Mouse (Mus musculus): Measurements from ENCODE around the gene Rph3al. TPM values are rescaled to one million over a fixed set of nuclear protein-coding genes. Genes with fewer than 3 reads are reported as not detected.

Rph3al gene
- total RNA-seq, 4 experiments from 2014 or later = 6.8 to 13.9 (median 7.5) TPM

DNA sequence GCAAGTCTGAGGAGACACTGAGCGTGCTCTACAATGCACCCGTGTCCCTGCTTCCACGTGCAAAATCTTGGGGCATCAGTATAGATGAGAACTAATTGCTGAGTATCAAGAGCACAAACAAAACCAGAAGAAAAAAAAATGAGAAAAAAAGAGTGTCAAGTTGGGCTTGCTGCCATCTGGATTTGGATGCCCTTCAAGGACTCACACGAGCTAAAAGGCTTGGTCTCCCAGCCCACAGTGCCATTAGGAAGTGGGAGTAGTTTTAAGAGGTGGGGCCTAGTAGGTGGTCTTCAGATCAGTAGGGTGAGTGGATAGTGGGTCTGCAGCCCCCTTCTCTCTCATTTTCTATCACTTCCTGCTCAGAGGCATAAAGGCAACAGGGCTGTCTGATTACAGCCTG, 75.8 kb downstream of the Rph3al start:
- no peak for DNase-seq (ENCODE audit: low spot score)

- no peak for DNase-seq (ENCODE audit: low spot score)
These were observed 76.6 kb downstream of the Rph3al start for GRCm38 (mm10) chr11:75861653-75862052.

DNA sequence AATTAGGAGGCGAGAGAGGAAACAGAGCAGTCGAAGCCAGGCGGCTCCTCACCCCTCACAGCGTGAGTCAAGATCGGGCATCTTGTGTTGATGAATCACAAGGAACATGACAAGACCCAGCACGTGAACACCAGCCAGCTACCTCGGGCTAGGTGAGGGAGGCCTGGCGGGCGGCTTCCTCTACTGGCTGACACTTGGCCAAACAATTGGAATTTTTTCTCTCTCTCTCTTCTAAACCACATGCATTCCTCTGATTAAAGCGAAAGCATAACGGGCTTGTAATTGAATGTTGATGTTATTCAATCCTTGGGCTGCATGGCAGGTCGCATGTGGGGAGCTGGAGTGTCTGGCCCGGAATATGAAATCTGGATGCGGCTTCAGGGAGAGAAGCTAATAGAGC, 77.0 kb downstream of the Rph3al start:
- no peak for DNase-seq (ENCODE audit: low spot score)

GRCm38 (mm10) chr11:75859460-75859859, 78.8 kb downstream of the Rph3al start:
- no peak for DNase-seq (ENCODE audit: low spot score)

DNA sequence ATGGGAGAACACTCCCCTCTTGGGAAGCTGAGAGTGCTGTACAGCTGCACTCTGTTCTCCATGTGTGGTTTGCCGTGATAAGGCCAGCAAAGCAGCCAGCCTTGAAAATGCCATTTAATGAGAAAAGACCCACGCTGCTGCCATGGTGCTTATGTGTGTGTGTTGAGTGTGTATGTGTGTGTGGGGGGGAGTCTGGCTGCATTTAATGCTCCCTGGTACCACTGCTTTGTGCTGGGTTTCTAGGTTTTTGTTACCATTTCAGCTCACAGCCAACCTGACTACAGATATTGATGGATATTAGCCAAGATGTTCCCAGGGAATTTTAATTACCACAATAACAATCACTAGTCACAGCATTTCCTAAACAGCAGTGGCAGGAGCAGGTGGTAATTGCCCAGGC, 79.3 kb downstream of the Rph3al start:
- DNase-seq (ENCODE audit: low spot score) = no peak

GRCm38 (mm10) chr11:75857781-75858180, 80.4 kb downstream of the Rph3al start:
- no peak for DNase-seq (ENCODE audit: low spot score)

- DNase-seq (ENCODE audit: low spot score) = no peak
These were observed 83.9 kb downstream of the Rph3al start for GRCm38 (mm10) chr11:75854327-75854726.

GRCm38 (mm10) chr11:75853067-75853636, 85.1 kb downstream of the Rph3al start:
- no peak for DNase-seq (ENCODE audit: low spot score)

DNA sequence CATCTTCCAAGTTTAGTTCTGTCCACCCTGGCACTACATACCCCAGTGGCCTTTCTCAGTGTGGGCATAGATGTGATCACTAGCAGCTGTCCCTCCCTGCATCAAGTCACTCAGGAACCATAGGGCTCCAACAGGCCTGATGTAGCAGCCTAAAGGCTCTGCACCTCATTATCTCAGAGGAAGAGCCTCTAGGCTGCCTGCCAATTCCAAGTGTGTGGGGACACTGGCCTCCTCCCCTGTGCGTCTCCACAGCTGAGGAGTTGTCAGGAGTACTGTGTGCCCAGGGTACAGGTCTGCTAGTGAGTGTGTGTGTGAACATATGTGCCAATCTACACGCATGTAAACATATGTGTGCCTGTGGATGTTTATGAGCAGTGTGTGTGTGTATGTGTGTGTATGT, 85.7 kb downstream of the Rph3al start:
- DNase-seq (ENCODE audit: low spot score) = no peak

DNA sequence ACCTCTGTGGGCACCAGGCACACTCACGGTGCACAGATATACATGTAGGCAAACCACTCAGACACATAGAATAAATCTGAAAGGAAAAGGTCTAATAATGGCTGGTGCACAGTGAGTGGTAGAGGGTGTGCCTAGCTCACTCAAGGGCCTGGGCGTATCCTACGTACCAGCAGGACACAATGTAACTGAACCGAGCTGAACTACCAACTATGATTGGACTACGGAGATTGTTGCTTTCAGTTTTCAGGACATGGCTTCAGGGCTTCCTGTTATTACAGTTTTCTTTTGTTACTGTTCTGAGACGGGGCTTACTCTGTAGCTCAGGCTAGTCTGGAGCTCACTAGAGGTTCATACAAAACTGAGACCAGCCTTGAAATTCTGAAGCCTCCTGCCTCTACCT, 88.7 kb downstream of the Rph3al start:
- no peak for DNase-seq (ENCODE audit: low spot score)

GRCm38 (mm10) chr11:75846589-75846988, 91.6 kb downstream of the Rph3al start:
- DNase-seq (ENCODE audit: low spot score) = no peak

DNA sequence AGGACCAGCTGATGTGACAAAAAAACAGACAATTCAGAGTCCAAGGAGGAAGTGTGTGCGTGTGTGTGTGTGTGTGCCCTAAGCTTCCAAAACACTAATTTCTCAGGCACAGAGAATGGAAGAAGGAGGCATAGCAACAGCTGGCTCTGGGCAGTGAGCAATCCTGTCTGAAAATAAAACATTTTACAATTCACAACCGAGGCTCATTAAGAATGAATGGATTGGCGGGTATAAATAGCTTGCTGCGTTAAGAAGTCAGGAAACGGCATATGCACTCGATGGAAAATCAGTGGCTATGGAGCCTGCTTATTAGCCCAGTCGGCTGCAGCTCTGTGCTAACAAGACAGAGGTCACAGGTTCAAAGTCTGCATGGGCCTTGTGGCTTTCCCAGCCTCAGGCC, 92.6 kb downstream of the Rph3al start:
- no peak for DNase-seq (ENCODE audit: low spot score)

GRCm38 (mm10) chr11:75842904-75843619, 95.2 kb downstream of the Rph3al start:
- DNase-seq (ENCODE audit: low spot score) = no peak

DNA sequence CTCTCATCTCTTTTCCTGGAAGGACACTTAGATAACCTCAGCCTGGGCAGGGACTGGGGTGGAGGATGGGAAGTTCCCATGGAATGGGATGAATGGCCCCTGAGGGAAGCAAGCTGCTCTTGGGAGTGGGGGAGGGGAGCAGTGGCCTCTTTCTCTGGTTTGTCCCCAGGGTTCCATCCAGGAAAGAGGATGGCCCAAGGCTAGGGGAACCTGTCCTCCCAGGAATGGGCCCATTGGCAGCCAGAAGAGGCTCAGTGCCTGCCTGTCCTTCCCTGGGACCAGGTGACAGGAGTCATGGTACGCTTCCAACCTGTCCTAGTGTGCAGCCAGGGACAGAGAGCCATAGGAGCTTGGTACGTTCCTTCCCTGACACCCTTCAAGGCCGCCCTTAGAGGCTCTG, 96.7 kb downstream of the Rph3al start:
- no peak for DNase-seq (ENCODE audit: low spot score)

- DNase-seq (ENCODE audit: low spot score) = no peak
These were observed 98.4 kb downstream of the Rph3al start for GRCm38 (mm10) chr11:75839536-75840430.

GRCm38 (mm10) chr11:75838861-75839426, 99.3 kb downstream of the Rph3al start:
- no peak for DNase-seq (ENCODE audit: low spot score)

DNA sequence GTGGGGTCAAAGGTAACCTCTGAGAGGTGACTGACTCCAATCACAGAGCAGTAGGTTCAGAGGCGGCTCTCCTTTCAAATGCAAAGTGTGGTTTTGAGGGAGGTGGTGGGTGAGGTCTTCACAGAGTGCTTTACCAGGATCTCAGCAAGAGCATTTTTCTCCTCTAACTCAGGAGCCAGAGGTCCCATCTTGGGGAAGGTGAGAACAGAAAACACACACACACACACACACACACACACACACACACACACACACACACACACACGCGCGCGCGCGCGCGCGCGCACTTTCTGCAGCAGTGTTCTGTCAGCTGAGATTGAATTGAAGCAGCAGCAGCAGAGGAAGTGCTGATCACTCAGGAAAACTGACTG, 102.0 kb downstream of the Rph3al start:
- no peak for DNase-seq (ENCODE audit: low spot score)

DNA sequence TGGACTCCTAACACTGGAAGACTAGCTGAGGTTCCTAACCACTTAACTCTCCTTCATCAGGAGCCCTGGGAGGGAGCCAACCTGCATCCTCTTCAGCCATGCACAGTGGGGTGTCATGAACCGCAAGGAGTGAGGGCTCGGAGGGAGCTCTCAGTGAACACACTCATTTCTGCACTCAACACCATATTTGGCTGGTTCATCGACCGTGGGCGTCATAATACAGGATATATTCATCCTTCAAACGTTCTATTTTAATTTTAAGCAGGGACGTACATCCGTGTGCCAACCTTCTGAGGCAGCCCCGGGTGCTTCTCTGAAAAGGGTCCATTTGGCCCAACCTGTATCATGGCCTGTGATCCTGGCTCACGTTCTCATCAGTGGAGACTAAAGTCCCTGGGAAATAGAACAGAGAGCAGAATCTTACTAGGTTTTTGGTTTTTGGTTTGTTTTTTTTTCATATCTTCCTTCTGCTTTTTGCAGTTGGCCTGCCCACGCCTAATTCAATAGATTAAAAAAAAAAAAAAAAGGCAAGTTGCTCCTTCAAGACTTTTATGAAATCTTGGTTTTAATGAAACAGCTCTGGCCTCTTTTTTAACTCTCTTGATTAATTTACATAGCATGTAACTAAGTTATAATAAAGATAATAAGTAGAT, 102.5 kb downstream of the Rph3al start:
- DNase-seq (ENCODE audit: low spot score) = no peak

GRCm38 (mm10) chr11:75833081-75833480, 105.1 kb downstream of the Rph3al start:
- no peak for DNase-seq (ENCODE audit: low spot score)

DNA sequence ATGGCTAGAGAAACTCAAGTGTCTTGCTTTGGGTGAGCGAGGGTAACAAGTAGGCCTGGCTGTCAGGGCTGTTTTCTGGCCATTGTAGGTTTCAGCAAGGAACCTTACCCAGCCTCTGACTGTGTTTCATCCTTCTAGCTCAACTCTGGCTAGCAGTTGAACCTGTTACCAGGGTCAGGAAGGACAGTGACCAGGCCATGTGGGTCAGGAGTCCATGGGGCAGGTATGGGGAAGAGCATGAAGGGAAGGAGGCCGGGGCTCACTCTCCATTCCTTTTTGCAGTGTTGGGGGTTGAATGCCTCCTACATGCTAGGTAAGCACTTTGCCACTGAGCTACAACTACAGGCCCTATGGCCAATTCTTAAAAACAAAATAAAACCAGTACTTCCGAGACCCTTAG, 107.8 kb downstream of the Rph3al start:
- DNase-seq (ENCODE audit: low spot score) = no peak

DNA sequence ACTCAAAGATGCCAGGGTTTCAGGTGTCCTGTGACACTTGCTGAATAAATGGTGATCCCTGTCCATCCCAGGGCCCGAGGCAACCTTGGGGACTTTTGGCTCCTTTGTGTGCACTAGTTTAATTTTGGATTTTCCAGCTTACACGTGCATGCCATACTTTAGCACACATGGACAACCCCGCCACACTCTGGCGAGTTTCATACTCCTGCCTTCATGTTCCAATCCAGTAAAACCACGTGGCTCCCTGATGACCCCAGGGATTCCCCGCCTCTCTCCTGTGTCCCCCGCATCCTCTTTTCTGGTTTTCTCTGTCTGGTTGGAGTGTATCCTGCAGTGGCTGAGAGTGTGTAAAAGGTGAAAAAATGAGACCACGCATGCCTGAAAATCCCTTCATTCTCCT, 110.8 kb downstream of the Rph3al start:
- DNase-seq (ENCODE audit: low spot score) = no peak

- DNase-seq (ENCODE audit: low spot score) = no peak
These were observed 114.7 kb downstream of the Rph3al start for GRCm38 (mm10) chr11:75823506-75823905.
